9 mouse cellular contexts compared by ENCODE assay signal in genomic region chr8:84513765-84514164, GRCm38 (mm10).
A peak's percentile ranks its signal among the peaks of the same experiment; 100 is the strongest.
DNase-seq lines count a peak whose midpoint lies in the region; ATAC-seq and TF ChIP-seq lines count a peak whose summit lies in the region.
"Had no signal": no experiment of that assay in that cellular context is flagged by ENCODE, and none has a peak within 500 bp of the region (broad histone marks: within the 10 kb centered on the region; RNA-seq: fewer than 3 reads in every experiment).

No protein-coding gene starts in this region.

- intact Hi-C loops in heart, postnatal 14 days (cut with DNase I) = loop anchor here (2.0 kb wide), 1 partner anchor 151 kb away; no protein-coding TSS in a partner anchor

- no peaks in the 10 kb centered on the region for H3K27me3 ChIP-seq in heart, embryonic 10.5 days (ENCODE audit: insufficient read depth, poor library complexity, severe bottlenecking)
- H3K27me3 ChIP-seq in lung, embryonic 14.5 days (ENCODE audit: insufficient read depth, low read length) = no peaks in the 10 kb centered on the region
- H3K27me3 ChIP-seq: neural tube, embryonic 13.5 days had no signal

- peak; percentile 62 for TF ChIP-seq CTCF in lung, embryonic 14.5 days (IDR thresholded peaks at IDR 0.05; ENCODE audit: low read depth)

- ATAC-seq in lung, embryonic 14.5 days (ENCODE audit: insufficient read depth) = no peak
- ATAC-seq in erythroblast, adult 5-6 weeks (replicated peaks; ENCODE audit: low FRiP score, poor library complexity, severe bottlenecking) = no peak

- WGBS in heart, embryonic 10.5 days = 32% methylated on average over 2 of the region's 2 CpGs
- 9% methylated on average over 2 of the region's 2 CpGs for WGBS in lung, embryonic 14.5 days

- H3K4me2 ChIP-seq in lung, embryonic 14.5 days = no peak overlapping the region
- H3K4me2 ChIP-seq: neural tube, embryonic 13.5 days had no signal

- H3K27ac ChIP-seq in heart, embryonic 10.5 days = no peak overlapping the region
- H3K27ac ChIP-seq in lung, embryonic 14.5 days (ENCODE audit: low read depth) = no peak overlapping the region
- H3K27ac ChIP-seq: neural tube, embryonic 13.5 days had no signal

- no peak overlapping the region for H3K9ac ChIP-seq in lung, embryonic 14.5 days
- H3K9ac ChIP-seq: neural tube, embryonic 13.5 days had no signal

- no peak overlapping the region for H3K4me3 ChIP-seq in heart, embryonic 10.5 days
- no peak overlapping the region for H3K4me3 ChIP-seq in lung, embryonic 14.5 days (ENCODE audit: low read depth, low read length)
- H3K4me3 ChIP-seq: neural tube, embryonic 13.5 days had no signal

- H3K9me3 ChIP-seq in heart, embryonic 10.5 days = no peaks in the 10 kb centered on the region
- H3K9me3 ChIP-seq in lung, embryonic 14.5 days (ENCODE audit: low read depth, low read length) = no peaks in the 10 kb centered on the region
- H3K9me3 ChIP-seq: neural tube, embryonic 13.5 days had no signal

- DNase-seq in heart, postnatal 14 days = peak; percentile 15 to 33
- no peak for DNase-seq in heart, embryonic 10.5 days (ENCODE audit: low spot score)
- DNase-seq in urinary bladder, postnatal 14 days (ENCODE audit: low spot score) = peak; percentile 18
- no peak for DNase-seq in urinary bladder, postnatal 10 days (ENCODE audit: low spot score)
- DNase-seq in cerebellum, adult 9-10 months = peak; percentile 73
- DNase-seq in lung, embryonic 14.5 days = peak; percentile 25
- no peak for DNase-seq in right cerebral cortex, adult 18-20 months

- peaks cover 9% of the 10 kb centered on the region for H3K4me1 ChIP-seq in heart, embryonic 10.5 days
- H3K4me1 ChIP-seq in lung, embryonic 14.5 days (ENCODE audit: insufficient read depth) = no peaks in the 10 kb centered on the region
- H3K4me1 ChIP-seq: neural tube, embryonic 13.5 days had no signal

- no peaks in the 10 kb centered on the region for H3K36me3 ChIP-seq in heart, embryonic 10.5 days
- H3K36me3 ChIP-seq in lung, embryonic 14.5 days (ENCODE audit: insufficient read depth) = no peaks in the 10 kb centered on the region

Comparison
In these comparisons a context has a peak if more than half of its experiments do, and no peak if none do; other contexts are left out.
1. DNase-seq: peak in heart, postnatal 14 days (2 of 2), urinary bladder, postnatal 14 days (single experiment), cerebellum, adult 9-10 months (single experiment) and lung, embryonic 14.5 days (single experiment); none in heart, embryonic 10.5 days (single experiment), urinary bladder, postnatal 10 days (single experiment) and right cerebral cortex, adult 18-20 months (single experiment).